Mouse (Mus musculus): ENCODE results near the gene Kif27.

Gene Kif27

DNA sequence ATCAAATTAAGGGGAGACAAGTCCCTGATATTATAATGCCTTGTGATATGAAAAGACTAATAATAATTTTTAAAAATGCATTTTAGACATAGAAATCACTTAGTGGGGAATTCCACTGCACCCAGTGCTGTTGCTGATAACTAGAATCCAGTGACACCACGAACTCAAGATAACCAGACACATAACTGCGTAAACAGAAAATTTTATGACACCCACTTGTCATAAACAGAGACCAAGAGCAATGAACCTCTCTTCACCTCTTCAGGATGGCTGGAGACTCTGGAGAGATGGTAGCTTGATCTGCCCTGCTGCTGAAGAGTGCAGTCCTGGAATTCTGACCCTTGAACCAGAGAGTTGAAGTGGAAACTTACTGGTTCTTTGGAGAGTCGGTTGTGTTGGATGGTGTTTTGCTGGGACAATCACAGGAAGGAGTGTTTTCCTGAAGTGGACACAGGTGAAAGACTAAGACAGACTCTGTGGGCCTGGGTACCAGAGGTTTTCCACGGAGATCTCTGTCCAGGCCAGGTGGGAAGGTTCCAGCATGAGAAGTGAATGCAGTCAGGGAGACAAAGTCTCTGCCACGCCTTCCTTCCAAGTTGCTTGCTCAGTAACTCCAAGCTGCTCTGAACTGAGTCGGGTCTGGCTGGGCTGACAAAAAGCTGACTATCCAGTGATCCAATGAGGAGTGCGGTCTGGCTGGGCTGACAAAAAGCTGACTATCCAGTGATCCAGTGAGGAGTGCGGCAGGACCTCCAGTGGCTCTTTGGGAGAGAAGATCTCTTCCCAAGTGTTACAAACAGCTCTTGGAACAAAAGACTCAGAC lies 5.6 kb upstream of the Kif27 start:
- no peak for DNase-seq (ENCODE audit: low read depth, low spot score)

DNA sequence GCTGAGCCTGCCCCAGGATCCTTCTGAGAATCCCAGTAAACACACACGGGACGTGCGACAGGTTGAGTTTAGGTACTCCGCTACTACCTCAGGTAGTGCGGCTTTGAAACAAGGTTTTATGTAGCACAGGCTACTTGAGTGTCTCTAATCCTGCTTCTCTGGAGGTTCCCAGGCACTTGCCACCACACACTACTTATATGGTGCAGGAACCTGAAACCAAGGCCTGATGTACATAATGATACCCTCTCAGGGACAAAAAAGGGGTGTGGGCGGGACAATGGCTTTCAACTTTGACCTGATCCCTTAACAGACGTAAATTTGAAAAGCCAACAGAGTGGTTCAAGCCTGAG lies 357 bp upstream of the Kif27 start:
- DNase-seq (ENCODE audit: low read depth, low spot score), result no peak

DNA sequence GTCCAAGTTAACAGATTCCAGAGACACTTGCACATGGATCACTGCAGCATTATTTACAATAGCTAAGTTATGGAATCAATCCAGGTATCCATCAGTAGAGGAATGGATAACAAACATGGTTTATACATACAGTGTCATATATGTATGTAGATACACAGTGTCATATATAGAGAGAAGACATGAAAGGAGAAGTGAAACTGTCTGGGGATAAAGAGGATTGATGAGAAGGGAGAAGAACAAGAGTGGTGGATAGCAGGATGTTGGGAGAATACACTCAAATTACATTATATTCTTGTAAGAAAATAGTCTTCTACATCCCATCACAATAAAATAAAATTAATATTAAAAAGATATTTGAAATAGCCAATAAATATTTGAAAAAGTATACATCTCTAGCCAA lies 5.9 kb downstream of the Kif27 start:
- DNase-seq (ENCODE audit: low read depth, low spot score), result no peak

DNA sequence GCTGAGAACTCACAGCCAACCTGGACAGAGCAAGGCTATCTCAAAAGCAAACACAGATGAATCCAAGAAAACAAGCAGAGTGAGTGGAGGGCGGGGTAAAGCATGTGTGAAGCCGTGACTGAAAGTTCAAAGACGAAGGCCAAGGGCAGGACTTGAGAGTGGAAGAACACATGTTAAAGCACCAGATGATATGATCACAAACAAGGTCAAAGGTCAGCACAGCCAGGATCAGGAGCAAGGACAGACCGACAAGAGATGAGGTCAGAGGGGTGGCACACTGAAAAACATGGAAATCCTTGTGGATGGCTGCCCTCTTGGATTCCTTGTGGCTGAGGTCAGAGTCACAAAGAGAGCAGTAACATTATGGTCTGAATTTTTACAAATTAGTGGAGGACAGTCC lies 8.3 kb downstream of the Kif27 start:
- DNase-seq (ENCODE audit: low read depth, low spot score), result no peak

DNA sequence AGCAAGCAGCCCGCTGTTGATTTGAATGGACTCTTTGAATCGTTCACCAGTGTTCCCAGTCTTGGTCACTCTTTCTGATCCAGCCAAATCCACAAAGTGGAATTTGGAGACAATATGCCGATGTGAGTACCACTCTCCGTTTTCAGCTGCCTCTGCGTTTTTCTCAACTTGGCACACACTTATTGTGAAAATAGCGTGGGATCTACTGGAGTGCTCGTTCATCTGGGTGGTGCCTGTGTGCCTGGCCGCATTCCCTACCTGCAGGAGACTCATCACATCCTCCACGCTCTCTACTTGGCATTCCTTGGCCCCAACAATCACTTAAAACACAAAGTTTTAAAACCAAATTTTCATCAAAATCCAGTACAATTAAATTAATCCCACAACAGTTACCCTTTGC lies 14.4 kb downstream of the Kif27 start:
- no peak for DNase-seq (ENCODE audit: low read depth, low spot score)

DNA sequence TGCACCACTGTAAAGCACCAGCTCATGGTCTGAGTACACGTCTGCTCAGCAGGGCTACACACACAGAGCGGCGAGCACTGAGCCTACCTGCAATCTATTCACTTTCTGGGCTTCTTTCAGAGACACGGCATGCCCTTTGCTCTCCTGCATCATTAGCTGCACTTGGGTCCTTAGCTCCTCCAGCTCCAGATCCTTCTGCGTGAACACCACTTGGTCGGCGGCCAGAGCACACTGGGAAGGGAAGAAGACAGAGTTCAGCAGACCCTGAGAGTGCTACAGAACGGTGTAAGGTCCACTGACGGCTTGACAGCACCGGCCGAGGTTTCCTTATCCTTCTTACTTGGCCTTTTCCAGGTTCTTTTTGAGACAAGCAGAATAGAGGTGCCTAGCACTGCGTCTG lies 21.5 kb downstream of the Kif27 start:
- no peak for DNase-seq (ENCODE audit: low read depth, low spot score)

DNA sequence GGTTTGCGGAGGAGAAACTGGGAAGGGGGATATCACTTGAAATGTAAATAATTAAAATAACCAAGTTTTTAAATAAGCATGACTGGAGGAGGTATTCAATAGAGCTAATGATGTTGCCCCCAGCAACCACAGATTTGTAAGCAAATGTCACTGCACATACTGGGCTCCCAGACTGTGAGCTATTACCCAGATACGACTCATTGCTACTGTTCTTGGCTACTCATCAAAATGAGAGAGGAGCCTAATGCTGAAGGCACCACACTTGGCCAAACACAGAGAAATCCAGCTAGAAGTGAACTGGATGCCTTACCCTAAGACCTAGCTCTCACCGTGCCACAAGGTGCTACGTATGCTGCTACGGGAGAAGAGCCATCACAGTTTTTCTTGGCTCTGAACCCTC lies 24.8 kb downstream of the Kif27 start:
- DNase-seq (ENCODE audit: low read depth, low spot score), result no peak

DNA sequence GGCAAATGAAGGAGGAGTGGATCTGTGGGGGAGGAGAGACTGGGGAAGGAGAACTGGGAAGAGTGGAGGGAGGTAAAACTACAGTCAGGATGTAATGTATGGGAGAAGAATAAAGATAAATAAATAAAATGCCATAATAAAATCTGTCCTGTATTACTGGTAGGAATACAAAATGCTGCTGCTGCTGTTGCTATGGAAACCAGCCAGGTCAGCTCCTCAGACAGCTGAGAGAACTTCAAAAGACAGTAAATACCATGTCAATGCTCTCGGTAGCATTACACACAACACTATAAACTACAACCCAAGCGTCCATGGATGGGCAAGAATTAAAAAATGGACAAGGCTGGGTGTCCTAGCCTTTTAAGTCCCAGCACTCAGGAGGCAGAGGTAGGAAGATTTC lies 41.2 kb downstream of the Kif27 start:
- DNase-seq (ENCODE audit: low read depth, low spot score), result no peak

DNA sequence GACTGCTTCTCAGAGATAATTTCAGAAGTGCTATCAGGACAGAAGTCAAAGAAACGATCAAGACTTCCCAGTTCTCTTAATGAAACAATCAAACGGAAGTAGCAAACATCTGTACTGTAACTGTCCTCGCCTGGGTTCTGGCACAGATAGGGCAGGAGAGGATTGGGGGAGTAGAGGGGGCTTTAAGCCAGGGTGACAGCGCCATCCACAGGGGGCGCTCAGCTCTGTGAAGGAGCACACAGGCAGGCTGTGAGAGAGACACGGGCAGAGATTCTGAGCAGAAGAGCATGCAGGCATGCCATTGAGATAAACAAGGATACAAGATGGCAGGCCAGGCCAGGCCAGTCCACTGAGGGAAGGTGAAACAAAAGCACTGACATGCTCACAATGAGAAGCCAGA lies 43.9 kb downstream of the Kif27 start:
- no peak for DNase-seq (ENCODE audit: low read depth, low spot score)

DNA sequence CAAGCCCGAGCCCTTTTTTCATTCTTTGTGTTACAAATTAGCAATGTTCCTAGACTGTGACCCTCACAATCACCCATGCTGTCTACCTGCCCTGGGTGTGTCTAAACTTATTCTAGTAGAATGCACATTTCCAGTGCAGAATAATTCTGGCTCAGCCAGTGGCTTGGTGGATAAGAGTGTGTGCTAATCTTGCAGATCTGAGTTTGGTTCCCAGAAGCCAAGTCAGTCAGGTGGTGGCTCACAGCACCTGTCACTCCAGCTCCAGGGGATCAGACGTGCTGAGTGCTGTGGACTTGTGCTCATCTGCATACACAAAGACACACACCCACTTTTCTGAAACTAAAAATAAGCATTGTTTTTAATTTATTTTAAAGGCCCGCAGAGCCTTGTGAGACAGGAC lies 45.2 kb downstream of the Kif27 start:
- no peak for DNase-seq (ENCODE audit: low read depth, low spot score)

DNA sequence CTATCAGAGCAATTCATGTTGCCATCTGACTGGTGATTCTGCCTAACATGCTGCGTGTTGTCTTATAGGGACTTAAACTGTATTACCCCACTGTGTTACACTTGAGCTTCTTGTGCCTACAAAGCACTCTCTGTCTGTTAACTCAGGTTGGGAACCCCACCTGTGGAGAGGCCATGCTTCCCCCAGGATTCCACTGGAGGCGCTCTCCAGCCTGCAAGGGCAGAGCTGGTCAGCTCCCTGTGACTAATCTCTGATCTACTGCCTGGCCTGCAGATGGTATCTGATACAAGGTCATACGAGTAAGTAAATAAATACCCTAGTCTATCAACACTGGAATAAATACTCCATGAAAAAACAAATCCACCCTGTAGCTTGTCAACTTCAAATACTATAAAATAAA lies 47.6 kb downstream of the Kif27 start:
- no peak for DNase-seq (ENCODE audit: low read depth, low spot score)

DNA sequence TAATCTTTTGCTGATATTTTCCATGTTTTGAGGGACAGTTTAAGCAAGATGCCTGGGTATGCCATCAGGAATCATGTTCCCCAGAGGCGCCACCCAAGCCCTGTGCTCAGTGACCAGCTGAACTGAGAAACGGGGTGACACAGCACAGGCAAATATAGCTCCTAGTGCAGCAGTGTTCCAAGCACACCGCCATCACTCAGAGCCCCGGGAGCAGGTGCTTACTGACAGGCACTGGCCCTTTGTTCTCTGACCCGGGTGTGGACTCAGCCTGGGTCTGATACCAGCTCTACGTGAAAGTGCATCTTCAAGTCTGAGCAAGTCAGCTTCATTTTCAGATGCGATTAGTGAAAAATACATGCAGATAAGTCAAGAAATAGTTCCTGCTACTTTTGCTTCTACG lies 49.4 kb downstream of the Kif27 start:
- DNase-seq (ENCODE audit: low read depth, low spot score), result no peak

DNA sequence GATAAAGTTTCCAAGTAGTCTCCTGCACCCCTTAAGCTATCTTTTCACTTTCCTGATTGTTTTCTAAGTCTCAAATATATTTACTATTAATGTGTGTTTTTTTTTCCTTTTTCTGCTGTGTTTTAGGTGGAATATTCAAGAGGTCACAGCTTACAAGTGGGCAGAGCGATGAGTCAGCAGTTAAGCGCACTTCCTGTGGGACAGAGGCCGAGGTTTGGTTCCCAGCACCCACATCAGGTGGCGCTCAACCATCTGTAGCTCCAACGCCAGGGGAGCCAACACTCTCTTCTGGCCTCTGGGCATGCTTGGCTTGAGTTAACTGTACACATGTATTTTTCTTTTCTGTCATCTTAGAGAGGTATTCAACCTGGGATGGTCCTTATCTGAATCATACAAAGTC lies 51.5 kb downstream of the Kif27 start:
- no peak for DNase-seq (ENCODE audit: low read depth, low spot score)

DNA sequence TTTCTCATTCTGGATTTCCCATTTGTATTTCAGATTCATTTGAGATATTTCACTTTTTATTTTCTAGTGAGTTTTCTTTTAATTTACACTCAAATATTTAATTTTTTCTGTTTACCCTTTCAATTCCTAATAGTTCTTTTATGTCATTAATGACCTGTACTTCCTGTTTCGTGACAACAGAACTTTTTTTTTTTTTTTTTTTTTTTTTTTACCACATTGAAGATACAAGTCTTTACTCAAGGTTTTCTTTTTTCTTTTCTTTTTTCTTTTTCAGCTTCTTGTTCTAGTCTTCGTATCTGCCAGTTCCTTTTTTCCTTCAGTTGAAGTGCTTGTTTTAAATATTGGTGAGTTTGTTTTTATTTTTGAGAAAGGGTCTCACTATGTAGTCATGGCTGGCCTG lies 53.7 kb downstream of the Kif27 start:
- DNase-seq (ENCODE audit: low read depth, low spot score), result no peak

DNA sequence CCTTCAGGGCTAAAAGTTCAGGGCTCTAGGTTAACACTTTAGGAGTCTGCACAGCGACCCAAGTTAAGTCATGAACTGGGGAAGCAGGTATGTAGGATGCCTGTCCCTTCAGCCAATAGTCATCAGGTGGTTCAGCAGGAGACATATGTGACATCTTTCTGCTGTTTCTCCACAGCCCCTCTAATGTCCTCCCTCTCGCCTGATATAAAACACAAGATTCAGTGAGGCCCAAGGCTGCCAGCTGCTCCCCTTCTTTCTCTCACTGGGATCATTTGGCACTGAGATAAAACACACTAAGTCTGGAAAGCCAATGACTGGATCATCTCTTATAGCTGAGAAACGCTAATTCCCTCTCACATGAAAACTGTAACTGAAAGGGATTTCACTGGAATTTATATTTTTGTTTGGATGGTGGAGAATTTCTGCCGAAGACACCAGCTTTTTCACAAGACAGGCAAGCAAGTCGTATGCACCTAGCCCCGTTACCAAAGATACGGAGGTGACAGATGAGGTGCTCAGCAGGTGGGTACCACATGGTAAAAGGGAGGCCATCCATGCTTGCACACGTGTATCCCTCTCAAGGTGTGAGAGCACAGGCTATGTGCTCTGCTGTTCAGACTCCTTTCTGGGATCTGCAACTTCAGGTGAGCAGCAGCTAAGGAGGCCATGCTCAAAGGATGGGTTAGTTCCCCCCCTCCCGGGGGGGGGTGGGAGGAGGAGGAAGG lies 56.3 kb downstream of the Kif27 start:
- no peak for DNase-seq (ENCODE audit: low read depth, low spot score)

DNA sequence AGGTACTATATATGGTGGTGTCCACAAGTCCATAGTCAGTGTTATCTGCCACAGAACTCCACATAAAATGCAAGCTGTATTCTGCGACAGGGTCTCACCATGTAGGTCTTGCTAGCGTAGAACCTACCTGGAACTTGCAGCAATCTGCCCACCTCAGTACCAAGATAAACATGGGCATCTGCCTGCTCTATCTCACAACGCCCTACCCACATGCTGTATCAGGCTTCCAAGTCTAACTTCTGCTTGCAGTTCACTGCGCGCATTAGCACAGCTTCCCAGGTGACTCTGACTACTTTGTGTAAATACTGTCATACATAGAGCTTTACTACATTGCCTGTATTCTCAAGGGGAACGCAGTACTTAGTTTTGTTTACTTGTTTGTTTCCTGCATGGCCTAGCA lies 57.0 kb downstream of the Kif27 start:
- DNase-seq (ENCODE audit: low read depth, low spot score), result no peak

DNA sequence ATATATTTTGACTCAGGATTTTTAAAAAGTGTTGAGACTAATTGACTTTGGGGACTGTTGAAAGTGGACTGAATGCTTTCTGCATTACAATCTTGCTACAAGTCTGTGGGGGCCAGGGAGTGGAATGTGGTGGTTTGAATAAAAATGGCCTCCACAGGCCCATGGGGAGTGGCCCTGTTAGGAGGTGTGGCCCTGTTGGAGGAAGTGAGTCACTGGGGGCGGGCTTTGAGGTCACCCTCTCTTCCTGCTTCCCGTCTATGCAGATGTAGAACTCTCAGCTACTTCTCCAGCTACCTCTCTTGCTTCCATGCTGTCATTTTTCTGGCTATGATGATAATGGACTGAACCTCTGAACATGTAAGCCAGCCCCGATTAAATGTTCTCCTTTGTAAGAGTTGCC lies 60.2 kb downstream of the Kif27 start:
- no peak for DNase-seq (ENCODE audit: low read depth, low spot score)

DNA sequence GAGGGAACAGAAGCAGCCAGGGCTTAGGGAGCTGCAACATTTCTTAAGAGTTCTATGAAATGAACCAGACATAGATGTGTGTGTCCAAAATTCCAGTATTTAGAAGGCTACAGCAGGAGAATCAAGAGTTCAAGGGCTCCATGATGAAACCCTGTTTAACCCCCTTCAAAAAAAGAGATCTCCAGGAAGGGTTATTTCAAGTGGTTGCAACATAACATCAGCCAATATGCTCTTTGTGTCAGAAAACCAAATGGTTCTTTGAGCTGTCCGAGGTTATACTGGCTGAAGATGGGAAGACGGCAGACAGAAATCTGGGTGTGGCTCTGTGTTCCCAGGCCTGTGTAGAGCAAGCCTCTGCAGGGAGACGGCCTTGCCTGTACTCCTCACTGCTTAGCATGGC lies 63.3 kb downstream of the Kif27 start:
- DNase-seq (ENCODE audit: low read depth, low spot score), result no peak

DNA sequence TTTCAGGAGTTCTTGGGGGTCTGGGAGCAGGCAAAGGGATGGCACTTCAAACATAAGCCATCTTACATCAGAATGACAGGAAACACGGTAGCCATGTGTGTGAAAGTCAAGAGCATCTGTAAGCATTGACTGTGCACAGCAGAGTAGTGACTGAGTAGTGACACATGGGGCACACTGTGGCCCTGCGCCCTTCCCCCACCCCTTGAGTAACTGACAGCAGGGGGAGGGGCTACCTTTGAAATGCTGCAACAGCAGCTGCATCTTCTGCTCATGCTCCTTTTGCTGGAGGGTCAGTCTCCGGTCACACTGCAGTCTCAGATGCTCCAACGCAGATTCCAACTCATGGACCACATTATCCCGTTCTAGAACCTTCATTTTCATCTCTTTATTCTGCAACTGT lies 66.1 kb downstream of the Kif27 start:
- no peak for DNase-seq (ENCODE audit: low read depth, low spot score)

DNA sequence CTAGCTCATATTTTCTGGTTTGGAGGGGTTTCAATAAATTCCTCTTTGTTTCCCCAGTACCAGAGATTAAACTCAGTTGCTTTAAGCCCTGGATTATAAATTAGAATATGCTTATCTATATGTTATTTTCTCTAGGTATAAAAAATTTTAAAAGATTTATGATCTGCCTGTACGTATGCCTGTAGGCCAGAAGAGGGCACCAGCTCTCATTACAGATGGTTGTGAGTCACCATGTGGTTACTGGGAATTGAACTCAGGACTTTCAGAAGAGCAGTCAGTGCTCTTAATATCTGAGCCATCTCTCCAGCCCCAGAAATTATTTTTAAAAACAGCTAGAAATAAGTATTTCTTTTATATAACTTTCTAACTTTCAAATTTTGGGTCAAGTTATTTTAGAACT lies 69.6 kb downstream of the Kif27 start:
- no peak for DNase-seq (ENCODE audit: low read depth, low spot score)

DNA sequence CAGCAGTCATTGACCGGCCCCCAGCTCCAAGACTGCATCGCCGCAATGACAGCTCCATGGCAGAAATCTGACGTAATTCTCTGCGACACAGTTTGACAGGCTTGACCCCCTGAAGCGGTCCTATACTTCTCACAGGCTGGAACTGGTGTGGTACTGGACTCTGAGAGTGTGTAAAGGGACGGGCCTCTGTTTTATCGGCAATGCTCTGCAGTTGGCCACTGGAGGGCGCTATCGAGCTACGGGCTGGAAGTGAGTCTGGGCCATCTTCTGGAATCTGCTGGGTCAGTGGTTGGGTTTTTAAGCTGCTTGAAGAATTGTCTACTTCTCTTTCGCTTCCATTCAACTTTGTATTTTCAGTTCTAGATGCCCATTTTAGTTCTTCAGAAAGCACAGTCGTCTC lies 71.1 kb downstream of the Kif27 start:
- peak; percentile 63 for DNase-seq (ENCODE audit: low read depth, low spot score)

DNA sequence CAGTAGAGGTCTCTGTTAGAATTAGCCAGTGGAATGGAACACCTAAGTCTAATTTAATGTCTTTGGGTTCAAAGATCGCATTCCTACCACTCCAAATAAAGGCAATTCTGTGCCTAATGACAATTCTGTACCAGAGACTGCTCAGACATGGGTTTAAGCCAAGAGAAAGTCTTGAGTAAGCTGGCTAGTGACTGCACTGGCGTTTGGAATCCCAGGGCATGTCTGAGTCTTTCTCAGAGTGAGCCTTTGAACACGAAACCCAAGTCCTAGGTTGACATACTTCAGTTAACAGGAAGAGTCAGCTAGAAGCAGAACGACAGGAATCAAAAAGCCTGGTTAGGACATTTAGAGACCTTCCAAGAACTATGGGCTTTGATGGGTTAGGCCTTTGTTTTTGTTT lies 75.5 kb downstream of the Kif27 start:
- DNase-seq (ENCODE audit: low read depth, low spot score), result no peak

DNA sequence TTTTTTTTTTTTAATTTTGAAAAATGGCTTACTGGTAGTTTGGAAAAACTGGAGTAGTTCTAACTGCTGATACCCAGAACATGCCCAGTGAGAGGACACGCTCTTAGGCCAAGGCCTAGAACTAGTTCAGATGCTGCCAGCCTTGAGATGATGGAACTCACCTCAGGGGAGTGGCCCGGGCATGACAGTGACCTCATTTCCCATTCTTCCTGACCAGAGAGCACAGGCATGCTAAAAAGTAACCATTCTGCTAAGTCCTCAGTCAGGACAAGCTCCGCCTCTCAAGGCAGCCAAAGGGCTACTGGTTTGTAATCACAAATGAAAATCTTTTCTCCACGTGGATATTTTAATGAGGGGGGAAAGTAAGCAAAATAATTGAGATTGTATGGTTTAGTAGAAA lies 77.0 kb downstream of the Kif27 start:
- DNase-seq (ENCODE audit: low read depth, low spot score), result no peak

DNA sequence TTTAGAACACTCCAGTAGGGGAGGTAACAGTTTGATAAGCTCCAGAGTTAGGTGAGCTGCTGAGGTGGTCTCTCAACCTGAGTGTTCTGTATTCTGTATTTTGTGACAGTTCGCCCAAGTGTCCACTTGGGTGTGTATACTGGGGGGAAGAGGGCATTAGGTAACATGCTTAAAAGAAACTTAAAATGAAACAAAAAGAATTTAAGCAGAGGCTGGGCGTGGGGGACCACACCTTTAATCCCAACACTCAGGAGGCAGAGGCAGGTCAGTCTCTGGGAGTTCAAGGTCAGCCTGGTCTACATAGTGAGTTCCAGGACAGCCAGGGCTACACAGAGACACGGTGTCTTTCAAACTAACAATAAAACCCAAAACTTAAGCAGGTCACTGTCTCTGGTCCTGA lies 78.4 kb downstream of the Kif27 start:
- DNase-seq (ENCODE audit: low read depth, low spot score), result no peak

All from CD4-positive helper T cell, adult 2 months (primary cell).